Mouse (Mus musculus) 416B (cell line): ENCODE data around the gene B3glct.

Experiments
- DNase-seq: peaks from one replicate; pipeline ENCODE4 v3.0.0; 2011; ENCODE audit warnings: low read depth

Gene B3glct

GRCm38 (mm10) chr5:149663417-149663816 is 14.6 kb upstream of the B3glct start:
- DNase-seq, result no peak

GRCm38 (mm10) chr5:149677196-149677595 is 834 bp upstream of the B3glct start:
- DNase-seq, result peak; percentile 56

GRCm38 (mm10) chr5:149678990-149679348 is 939 bp downstream of the B3glct start:
- no peak for DNase-seq

GRCm38 (mm10) chr5:149679362-149679761 is 1.3 kb downstream of the B3glct start:
- DNase-seq, result no peak

- no peak for DNase-seq
Observed at GRCm38 (mm10) chr5:149679886-149680285, 1.9 kb downstream of the B3glct start.

GRCm38 (mm10) chr5:149680946-149681345 is 2.9 kb downstream of the B3glct start:
- no peak for DNase-seq

GRCm38 (mm10) chr5:149689860-149690259 is 11.8 kb downstream of the B3glct start:
- no peak for DNase-seq

- no peak for DNase-seq
Observed at GRCm38 (mm10) chr5:149692548-149692947, 14.5 kb downstream of the B3glct start.

- DNase-seq, result no peak
Observed at GRCm38 (mm10) chr5:149693200-149693599, 15.2 kb downstream of the B3glct start.

GRCm38 (mm10) chr5:149693968-149694367 is 15.9 kb downstream of the B3glct start:
- DNase-seq, result no peak

GRCm38 (mm10) chr5:149695077-149695750 is 17.2 kb downstream of the B3glct start:
- DNase-seq, result peak; percentile 4

- DNase-seq, result peak; percentile 6
Observed at GRCm38 (mm10) chr5:149702770-149703169, 24.7 kb downstream of the B3glct start.

- DNase-seq, result peak; percentile 8
Observed at GRCm38 (mm10) chr5:149711545-149711944, 33.5 kb downstream of the B3glct start.

GRCm38 (mm10) chr5:149713170-149713774 is 35.2 kb downstream of the B3glct start:
- DNase-seq, result peak; percentile 80

- DNase-seq, result no peak
Observed at GRCm38 (mm10) chr5:149713834-149714233, 35.8 kb downstream of the B3glct start.

GRCm38 (mm10) chr5:149715571-149716328 is 37.7 kb downstream of the B3glct start:
- DNase-seq, result no peak

- no peak for DNase-seq
Observed at GRCm38 (mm10) chr5:149716329-149716690, 38.3 kb downstream of the B3glct start.

GRCm38 (mm10) chr5:149731776-149732175 is 53.7 kb downstream of the B3glct start:
- no peak for DNase-seq

GRCm38 (mm10) chr5:149737210-149737609 is 59.2 kb downstream of the B3glct start:
- no peak for DNase-seq

- no peak for DNase-seq
Observed at GRCm38 (mm10) chr5:149740145-149740544, 62.1 kb downstream of the B3glct start.

- DNase-seq, result no peak
Observed at GRCm38 (mm10) chr5:149740703-149741102, 62.7 kb downstream of the B3glct start.

GRCm38 (mm10) chr5:149742286-149742685 is 64.3 kb downstream of the B3glct start:
- no peak for DNase-seq

GRCm38 (mm10) chr5:149745079-149745478 is 67.0 kb downstream of the B3glct start:
- peak; percentile 14 for DNase-seq
